8 mouse cellular contexts compared by ENCODE assay signal in genomic region chr8:70565561-70565960, GRCm38 (mm10). TPM values are rescaled to one million over a fixed set of nuclear protein-coding genes. Genes with fewer than 3 reads are reported as not detected.
DNase-seq lines count a peak whose midpoint lies in the region; ATAC-seq lines count a peak whose summit lies in the region.

No protein-coding gene starts in this region.

- H3K4me2 ChIP-seq in embryonic facial prominence, embryonic 12.5 days (replicated peaks) = no peak overlapping the region

- no peak overlapping the region for H3K9ac ChIP-seq in embryonic facial prominence, embryonic 12.5 days

- DNase-seq in embryonic facial prominence, embryonic 10.5 days (ENCODE audit: low spot score) = no peak
- peak; percentile 26 to 35 for DNase-seq in spleen, postnatal 36 days (ENCODE audit: low spot score in 2 of 2)
- no peak for DNase-seq in spleen, adult 18-20 months
- DNase-seq in kidney, postnatal 4 days = peak; percentile 52 to 69
- peak; percentile 36 to 51 for DNase-seq in thymus, postnatal 36 days
- DNase-seq in left cerebral cortex, postnatal 36 days (ENCODE audit: low spot score in 2 of 2) = no peak
- DNase-seq in right cerebral cortex, postnatal 4 days = no peak

- H3K27ac ChIP-seq in embryonic facial prominence, embryonic 12.5 days = no peak overlapping the region
- H3K27ac ChIP-seq in embryonic facial prominence, embryonic 10.5 days (replicated peaks) = no peak overlapping the region

- ATAC-seq in embryonic facial prominence, embryonic 12.5 days (ENCODE audit: insufficient number of reproducible peaks, insufficient read depth, low FRiP score, low TSS enrichment) = 0 out of 2 replicates have a peak, but pooled peaks have one; percentile 37

- H3K4me1 ChIP-seq in embryonic facial prominence, embryonic 12.5 days = no peaks in the 10 kb centered on the region
- peaks cover 21% of the 10 kb centered on the region for H3K4me1 ChIP-seq in embryonic facial prominence, embryonic 10.5 days

- H3K36me3 ChIP-seq in embryonic facial prominence, embryonic 12.5 days = no peaks in the 10 kb centered on the region
- H3K36me3 ChIP-seq in embryonic facial prominence, embryonic 10.5 days (replicated peaks) = peaks cover 11% of the 10 kb centered on the region; the same call in 1 of the 2 replicates

- H3K4me3 ChIP-seq in embryonic facial prominence, embryonic 12.5 days = no peak overlapping the region
- no peak overlapping the region for H3K4me3 ChIP-seq in embryonic facial prominence, embryonic 10.5 days

- H3K9me3 ChIP-seq in embryonic facial prominence, embryonic 12.5 days = no peaks in the 10 kb centered on the region
- H3K9me3 ChIP-seq in embryonic facial prominence, embryonic 10.5 days = no peaks in the 10 kb centered on the region

- WGBS in embryonic facial prominence, embryonic 12.5 days = 47% methylated on average over 3 of the region's 3 CpGs
- 55% methylated on average over 3 of the region's 3 CpGs for WGBS in embryonic facial prominence, embryonic 10.5 days

- intact Hi-C loops in left cerebral cortex, postnatal 36 days (cut with DNase I) = no loop called here

- H3K27me3 ChIP-seq in embryonic facial prominence, embryonic 12.5 days = no peaks in the 10 kb centered on the region
- H3K27me3 ChIP-seq in embryonic facial prominence, embryonic 10.5 days (replicated peaks; ENCODE audit: low read depth, poor library complexity, severe bottlenecking) = no peaks in the 10 kb centered on the region

RNA-seq across cellular contexts. Expression of gene Ell, which starts 26.3 kb away (rescaled TPM):
- polyA plus RNA-seq in embryonic facial prominence, embryonic 12.5 days (2016; fragmentation: Nextera tagmentation; extraction: Ambion mirVana) = 19.1 TPM in 2 replicates
- polyA plus RNA-seq in embryonic facial prominence, embryonic 10.5 days (2016; fragmentation: Nextera tagmentation; extraction: Ambion mirVana) = 20.8 and 21.1 TPM in 2 replicates
- 10 to 100 TPM; 19.1 to 20.7 TPM for total RNA-seq in left cerebral cortex, postnatal 36 days (2021)

RNA-seq across cellular contexts. Expression of gene Isyna1, which starts 28.6 kb away (rescaled TPM):
- polyA plus RNA-seq in embryonic facial prominence, embryonic 12.5 days (2016; fragmentation: Nextera tagmentation; extraction: Ambion mirVana) = 185 and 195 TPM in 2 replicates
- polyA plus RNA-seq in embryonic facial prominence, embryonic 10.5 days (2016; fragmentation: Nextera tagmentation; extraction: Ambion mirVana) = 184 and 187 TPM in 2 replicates
- 10 to 100 TPM; 47.5 to 53.0 TPM for total RNA-seq in left cerebral cortex, postnatal 36 days (2021)

RNA-seq across cellular contexts. Expression of gene Kxd1, which starts 37.8 kb away (rescaled TPM):
- 53.0 and 54.7 TPM in 2 replicates for polyA plus RNA-seq in embryonic facial prominence, embryonic 12.5 days (2016; fragmentation: Nextera tagmentation; extraction: Ambion mirVana)
- polyA plus RNA-seq in embryonic facial prominence, embryonic 10.5 days (2016; fragmentation: Nextera tagmentation; extraction: Ambion mirVana) = 49.7 and 51.0 TPM in 2 replicates
- total RNA-seq in left cerebral cortex, postnatal 36 days (2021) = 10 to 100 TPM; 45.0 to 49.7 TPM

RNA-seq across cellular contexts. Expression of gene Fkbp8, which starts 38.0 kb away (rescaled TPM):
- 306 and 327 TPM in 2 replicates for polyA plus RNA-seq in embryonic facial prominence, embryonic 12.5 days (2016; fragmentation: Nextera tagmentation; extraction: Ambion mirVana)
- 278 and 285 TPM in 2 replicates for polyA plus RNA-seq in embryonic facial prominence, embryonic 10.5 days (2016; fragmentation: Nextera tagmentation; extraction: Ambion mirVana)
- total RNA-seq in left cerebral cortex, postnatal 36 days (2021) = 100 to 1,000 TPM; 403 to 432 TPM

RNA-seq across cellular contexts. Expression of gene Ssbp4, which starts 43.1 kb away (rescaled TPM):
- polyA plus RNA-seq in embryonic facial prominence, embryonic 12.5 days (2016; fragmentation: Nextera tagmentation; extraction: Ambion mirVana) = 134 and 142 TPM in 2 replicates
- polyA plus RNA-seq in embryonic facial prominence, embryonic 10.5 days (2016; fragmentation: Nextera tagmentation; extraction: Ambion mirVana) = 105 and 109 TPM in 2 replicates
- 100 to 1,000 TPM; 257 to 265 TPM for total RNA-seq in left cerebral cortex, postnatal 36 days (2021)

Comparison
In these comparisons a context has a peak if more than half of its experiments do, and no peak if none do; other contexts are left out.
1. DNase-seq: peak in spleen, postnatal 36 days (2 of 2), kidney, postnatal 4 days (2 of 2) and thymus, postnatal 36 days (2 of 2); none in embryonic facial prominence, embryonic 10.5 days (single experiment), spleen, adult 18-20 months (0 of 2), left cerebral cortex, postnatal 36 days (0 of 2) and right cerebral cortex, postnatal 4 days (single experiment).